9 mouse cellular contexts compared by ENCODE assay signal in the genomic region with DNA sequence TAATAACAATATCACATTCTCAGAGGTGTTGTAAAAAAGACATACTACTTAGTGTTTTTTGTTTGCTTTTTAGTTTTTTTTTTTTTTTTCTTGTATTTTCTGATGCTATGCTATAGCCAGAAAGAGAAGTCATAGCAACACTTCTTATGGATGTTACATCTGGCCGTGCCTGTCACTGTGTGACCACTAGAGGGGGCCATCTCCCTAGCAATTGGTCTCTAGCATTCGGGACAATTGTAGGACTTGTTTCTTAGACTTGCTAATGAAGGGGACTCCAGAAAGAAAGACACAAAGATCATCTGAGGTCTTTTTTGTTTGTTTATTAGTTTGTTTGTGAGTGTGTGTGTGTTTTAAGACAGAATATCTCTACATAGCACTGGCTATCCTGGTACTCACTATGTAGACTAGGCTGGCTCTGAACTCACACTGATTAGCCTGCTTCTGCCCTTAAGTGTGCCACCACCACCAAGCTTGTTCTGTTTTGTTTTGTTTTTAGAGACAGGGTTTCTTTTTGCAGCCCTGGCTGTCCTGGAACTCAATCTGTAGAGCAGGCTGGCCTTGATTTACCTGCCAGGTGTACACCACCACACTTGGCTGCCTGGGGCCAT. TPM values are rescaled to one million over a fixed set of nuclear protein-coding genes. Genes with fewer than 3 reads are reported as not detected.
DNase-seq lines count a peak whose midpoint lies in the region; ATAC-seq and TF ChIP-seq lines count a peak whose summit lies in the region.
"Had no signal": no experiment of that assay in that cellular context is flagged by ENCODE, and none has a peak within 500 bp of the region (broad histone marks: within the 10 kb centered on the region; RNA-seq: fewer than 3 reads in every experiment).

No protein-coding gene starts in this region.

- DNase-seq in heart, adult 2 months: peak; percentile 44 to 58
- no peak for DNase-seq in heart, embryonic 10.5 days (ENCODE audit: low spot score)
- no peak for DNase-seq in Patski (ENCODE audit: low read depth, low spot score)
- DNase-seq in heart, postnatal 14 days: peak; percentile 61 to 77
- peak; percentile 67 to 73 for DNase-seq in left cerebral cortex, postnatal 10 days (ENCODE audit: extremely low spot score in 1 of 2, low spot score in 2 of 2)
- peak; percentile 86 for DNase-seq in midbrain, embryonic 14.5 days
- peak; percentile 50 to 81 for DNase-seq in spleen, postnatal 10 days (ENCODE audit: low spot score in 2 of 2)

- H3K4me3 ChIP-seq in heart, adult 2 months: no peak overlapping the region
- H3K4me3 ChIP-seq in heart, embryonic 10.5 days: no peak overlapping the region
- H3K4me3 ChIP-seq in midbrain, embryonic 14.5 days (replicated peaks; ENCODE audit: low read depth, low read length): no peak overlapping the region
- H3K4me3 ChIP-seq: embryonic facial prominence, embryonic 12.5 days had no signal

- CTCF ChIA-PET in Patski (lab: Charles Lee): interaction anchor here (0.7 to 3.4 kb wide), 6 partner anchors 9 to 84 kb away, joined by 3 to 15 read pairs (median 4); no protein-coding TSS in a partner anchor

- H3K9me3 ChIP-seq in heart, embryonic 10.5 days: no peaks in the 10 kb centered on the region
- H3K9me3 ChIP-seq in midbrain, embryonic 14.5 days (ENCODE audit: control insufficient read depth, low read length): no peaks in the 10 kb centered on the region
- H3K9me3 ChIP-seq: embryonic facial prominence, embryonic 12.5 days had no signal

- H3K27ac ChIP-seq in heart, adult 2 months: no peak overlapping the region
- no peak overlapping the region for H3K27ac ChIP-seq in heart, embryonic 10.5 days
- no peak overlapping the region for H3K27ac ChIP-seq in midbrain, embryonic 14.5 days (replicated peaks; ENCODE audit: low read depth, low read length)
- H3K27ac ChIP-seq: embryonic facial prominence, embryonic 12.5 days had no signal

- H3K4me1 ChIP-seq in heart, adult 2 months (ENCODE audit: control insufficient read depth, insufficient read depth, low read length): no peaks in the 10 kb centered on the region
- no peaks in the 10 kb centered on the region for H3K4me1 ChIP-seq in heart, embryonic 10.5 days
- H3K4me1 ChIP-seq in midbrain, embryonic 14.5 days (ENCODE audit: control insufficient read depth, insufficient read depth, low read length): no peaks in the 10 kb centered on the region
- H3K4me1 ChIP-seq: embryonic facial prominence, embryonic 12.5 days had no signal

- TF ChIP-seq CTCF in heart, adult 2 months (IDR thresholded peaks at IDR 0.05): peak; percentile 85
- TF ChIP-seq CTCF in Patski (IDR thresholded peaks at IDR 0.05): peak; percentile 77

- intact Hi-C loops in heart, adult 2 months (cut with DNase I): loop anchor here (10.0 kb wide), 1 partner anchor 112 kb away; no protein-coding TSS in a partner anchor
- intact Hi-C loops in heart, postnatal 14 days (cut with DNase I): loop anchor here (10.0 kb wide), 1 partner anchor 1372 kb away; no protein-coding TSS in a partner anchor
- intact Hi-C loops in left cerebral cortex, postnatal 10 days (cut with DNase I): loop anchor here (5.0 to 10.0 kb wide), 2 partner anchors 1365 to 1482 kb away; no protein-coding TSS in a partner anchor

- no peaks in the 10 kb centered on the region for H3K79me2 ChIP-seq in heart, adult 2 months (replicated peaks; ENCODE audit: control insufficient read depth, insufficient read depth, low read length)

- TF ChIP-seq POLR2A in heart, adult 2 months (IDR thresholded peaks at IDR 0.05; ENCODE audit: insufficient read depth, low read depth, low read length): no peak

- 8% methylated on average over 2 of the region's 2 CpGs for WGBS in heart, adult 2 months
- 11% methylated on average over 2 of the region's 2 CpGs for WGBS in heart, embryonic 10.5 days
- 7% methylated on average over 2 of the region's 2 CpGs for WGBS in midbrain, embryonic 14.5 days

- in situ Hi-C loops in Patski (cut with MboI; ENCODE audit: low pct_unique_long_range_greater_than_20kb): loop anchor here (10.0 to 25.0 kb wide), 3 partner anchors 292 to 1495 kb away; no protein-coding TSS in a partner anchor

- POLR2A ChIA-PET in Patski (lab: Charles Lee): interaction anchor here (0.6 kb wide), 1 partner anchor 53 kb away, joined by 3 read pairs; no protein-coding TSS in a partner anchor

- 0 out of 2 replicates have a peak, but pooled peaks cover 3% of the 10 kb centered on the region for H3K36me3 ChIP-seq in heart, adult 2 months (ENCODE audit: control insufficient read depth, insufficient read depth, low read length)
- H3K36me3 ChIP-seq in heart, embryonic 10.5 days: peaks cover 32% of the 10 kb centered on the region
- peaks cover 37% of the 10 kb centered on the region for H3K36me3 ChIP-seq in midbrain, embryonic 14.5 days (ENCODE audit: control insufficient read depth, insufficient read depth, low read length)

- H3K27me3 ChIP-seq in heart, adult 2 months (ENCODE audit: control insufficient read depth, insufficient read depth, low read length): no peaks in the 10 kb centered on the region
- H3K27me3 ChIP-seq in heart, embryonic 10.5 days (ENCODE audit: insufficient read depth, poor library complexity, severe bottlenecking): no peaks in the 10 kb centered on the region
- no peaks in the 10 kb centered on the region for H3K27me3 ChIP-seq in Patski
- no peaks in the 10 kb centered on the region for H3K27me3 ChIP-seq in midbrain, embryonic 14.5 days (ENCODE audit: control insufficient read depth, insufficient read depth, low read length)
- H3K27me3 ChIP-seq: embryonic facial prominence, embryonic 12.5 days had no signal

- TF ChIP-seq EP300 in heart, adult 2 months (IDR thresholded peaks at IDR 0.05; ENCODE audit: insufficient read depth, low read depth, low read length): no peak

- no peak overlapping the region for H3K9ac ChIP-seq in heart, adult 2 months (ENCODE audit: low read depth, low read length)
- H3K9ac ChIP-seq in midbrain, embryonic 14.5 days (replicated peaks; ENCODE audit: low read length): no peak overlapping the region
- H3K9ac ChIP-seq: embryonic facial prominence, embryonic 12.5 days had no signal

- no peak for ATAC-seq in Patski
- ATAC-seq in common myeloid progenitor, adult 5-6 weeks (replicated peaks; ENCODE audit: low read depth, poor library complexity, severe bottlenecking): peak; percentile 92
- no peak for ATAC-seq in midbrain, embryonic 14.5 days (ENCODE audit: low FRiP score, low TSS enrichment)

- H3K4me2 ChIP-seq in midbrain, embryonic 14.5 days (ENCODE audit: low read length): no peak overlapping the region
- H3K4me2 ChIP-seq: embryonic facial prominence, embryonic 12.5 days had no signal

RNA-seq across cellular contexts. Expression of a gene that starts 18.3 kb away (rescaled TPM):
- 10 to 100 TPM; 20.7 to 22.6 TPM for total RNA-seq in heart, adult 2 months (2021)
- polyA plus RNA-seq in heart, adult 2 months (2012; rRNA removed): 16.2 and 25.2 TPM in 2 replicates
- polyA plus RNA-seq in heart, embryonic 10.5 days (2016; fragmentation: Nextera tagmentation; extraction: Ambion mirVana): 61.5 and 70.6 TPM in 2 replicates
- polyA plus RNA-seq in Patski (2021): 36.1 TPM
- total RNA-seq in common myeloid progenitor, adult 5-6 weeks (2017): 10.1 and 13.3 TPM in 2 replicates
- total RNA-seq in heart, postnatal 14 days (2021): 10 to 100 TPM; 23.8 to 25.5 TPM
- 100 to 1,000 TPM; 158 to 160 TPM for total RNA-seq in left cerebral cortex, postnatal 10 days (2021)
- polyA plus RNA-seq in midbrain, embryonic 14.5 days (2014; fragmentation: Nextera tagmentation; extraction: Ambion mirVana): 119 and 135 TPM in 2 replicates

RNA-seq across cellular contexts. Expression of a gene that starts 29.1 kb away (rescaled TPM):
- total RNA-seq in heart, adult 2 months (2021): 1 to 10 TPM; 3.8 to 4.4 TPM
- polyA plus RNA-seq in heart, adult 2 months (2012; rRNA removed): 3.4 and 3.6 TPM in 2 replicates
- polyA plus RNA-seq in heart, embryonic 10.5 days (2016; fragmentation: Nextera tagmentation; extraction: Ambion mirVana): 0.27 and 0.63 TPM in 2 replicates
- 0.04 TPM for polyA plus RNA-seq in Patski (2021)
- total RNA-seq in common myeloid progenitor, adult 5-6 weeks (2017): 0.87 TPM in 1 of 2 replicates, not detected in the other
- total RNA-seq in heart, postnatal 14 days (2021): 1 to 10 TPM; 3.9 to 4.3 TPM
- total RNA-seq in left cerebral cortex, postnatal 10 days (2021): under 1 TPM; 0.30 to 0.43 TPM
- polyA plus RNA-seq in midbrain, embryonic 14.5 days (2014; fragmentation: Nextera tagmentation; extraction: Ambion mirVana): 1.9 TPM in 1 of 2 replicates, not detected in the other

RNA-seq across cellular contexts. Expression of a gene that starts 36.6 kb away (rescaled TPM):
- 1 to 10 TPM; 1.9 to 2.5 TPM for total RNA-seq in heart, adult 2 months (2021)
- polyA plus RNA-seq in heart, adult 2 months (2012; rRNA removed): 3.7 and 5.6 TPM in 2 replicates
- polyA plus RNA-seq in heart, embryonic 10.5 days (2016; fragmentation: Nextera tagmentation; extraction: Ambion mirVana): 0.74 and 0.85 TPM in 2 replicates
- not detected for polyA plus RNA-seq in Patski (2021)
- not detected in 2 replicates for total RNA-seq in common myeloid progenitor, adult 5-6 weeks (2017)
- 1 to 10 TPM; 2.5 to 3.6 TPM for total RNA-seq in heart, postnatal 14 days (2021)
- total RNA-seq in left cerebral cortex, postnatal 10 days (2021): under 1 TPM; 0.89 to 0.97 TPM
- 0.62 and 2.0 TPM in 2 replicates for polyA plus RNA-seq in midbrain, embryonic 14.5 days (2014; fragmentation: Nextera tagmentation; extraction: Ambion mirVana)

RNA-seq across cellular contexts. Expression of a gene that starts 59.8 kb away (rescaled TPM):
- total RNA-seq in heart, adult 2 months (2021): 1 to 10 TPM; 2.6 to 3.1 TPM
- polyA plus RNA-seq in heart, adult 2 months (2012; rRNA removed): 1.7 and 2.1 TPM in 2 replicates
- 0.11 TPM in 1 of 2 replicates, not detected in the other for polyA plus RNA-seq in heart, embryonic 10.5 days (2016; fragmentation: Nextera tagmentation; extraction: Ambion mirVana)
- not detected for polyA plus RNA-seq in Patski (2021)
- total RNA-seq in common myeloid progenitor, adult 5-6 weeks (2017): 7.4 TPM in 1 of 2 replicates, not detected in the other
- total RNA-seq in heart, postnatal 14 days (2021): 1 to 10 TPM; 2.5 to 3.1 TPM
- total RNA-seq in left cerebral cortex, postnatal 10 days (2021): under 1 TPM; 0.81 to 0.88 TPM
- polyA plus RNA-seq in midbrain, embryonic 14.5 days (2014; fragmentation: Nextera tagmentation; extraction: Ambion mirVana): 1.5 TPM in 1 of 2 replicates, not detected in the other

Comparison
In these comparisons a context has a peak if more than half of its experiments do, and no peak if none do; other contexts are left out.
1. DNase-seq: peak in heart, adult 2 months (2 of 2), heart, postnatal 14 days (2 of 2), left cerebral cortex, postnatal 10 days (2 of 2), midbrain, embryonic 14.5 days (single experiment) and spleen, postnatal 10 days (2 of 2); none in heart, embryonic 10.5 days (single experiment) and Patski (single experiment).
2. RNA of a gene that starts 18.3 kb away (total RNA-seq): 158 to 160 TPM in left cerebral cortex, postnatal 10 days; 23.8 to 25.5 TPM in heart, postnatal 14 days, 20.7 to 22.6 TPM in heart, adult 2 months and 10.1 to 13.3 TPM in common myeloid progenitor, adult 5-6 weeks; every median in the first group is over 4 times any median in the second.